Mouse (Mus musculus): ENCODE data around the gene Gdf3. TPM values are rescaled to one million over a fixed set of nuclear protein-coding genes. Genes with fewer than 3 reads are reported as not detected.

The Gdf3 gene
- polyA plus RNA-seq, 1 experiment, result 8.2 TPM

DNA sequence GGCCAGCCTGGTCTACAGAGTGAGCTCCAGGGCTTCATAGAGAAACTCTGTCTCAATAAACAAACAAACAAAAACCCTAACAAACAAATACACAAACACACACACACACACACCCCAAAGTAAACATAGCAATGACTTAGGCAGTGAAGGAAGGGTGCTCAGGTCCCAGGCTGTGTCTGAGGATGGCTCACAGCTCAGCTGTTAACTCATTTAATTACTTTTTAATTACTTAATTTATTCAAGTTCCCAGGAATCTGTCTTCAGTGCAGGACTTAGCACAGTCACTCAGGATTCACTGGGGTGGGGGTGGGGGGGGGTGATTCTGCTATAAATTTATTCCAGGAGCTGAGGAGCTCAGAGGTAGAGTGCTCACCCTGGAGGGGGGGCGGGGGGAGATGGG lies 40.1 kb downstream of the Gdf3 start:
- H3K4me3 ChIP-seq (replicated peaks; ENCODE audit: control insufficient read depth, low read depth, low read length), result peak overlapping the region; percentile 54
- H3K4me1 ChIP-seq (ENCODE audit: control insufficient read depth, insufficient read depth, low read length), result peaks cover 8% of the 10 kb centered on the region
- WGBS, result 87% methylated on average over 1 of the region's 1 CpGs
- H3K27ac ChIP-seq (ENCODE audit: control insufficient read depth, insufficient read depth, low read depth, low read length, poor library complexity), result peak overlapping the region; percentile 65
- TF ChIP-seq POLR2A (IDR thresholded peaks at IDR 0.05; ENCODE audit: borderline replicate concordance, control insufficient read depth, low read depth, low read length) (no peak), CTCF (IDR thresholded peaks at IDR 0.05; ENCODE audit: control insufficient read depth, insufficient read depth, low read length) (no peak)

DNA sequence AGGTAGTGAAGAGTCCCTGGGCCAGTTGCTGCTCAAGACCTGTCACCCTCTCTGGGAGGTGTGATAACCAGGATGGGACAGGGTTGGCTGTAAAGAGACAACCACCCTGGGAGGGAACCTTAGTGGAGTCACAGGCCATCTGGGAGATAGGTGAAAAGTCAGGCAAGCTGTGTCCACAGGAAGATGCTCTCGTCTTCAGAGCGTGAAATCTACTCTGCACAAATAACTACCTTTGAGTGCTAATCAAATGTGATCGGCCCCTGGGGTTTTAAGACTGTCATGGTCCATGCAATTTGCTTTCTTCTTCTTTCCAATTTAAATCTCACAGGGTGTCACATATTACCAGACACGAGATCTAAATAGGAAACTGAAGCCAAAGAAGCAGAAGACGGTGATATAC lies 40.8 kb downstream of the Gdf3 start:
- TF ChIP-seq POLR2A (IDR thresholded peaks at IDR 0.05; ENCODE audit: borderline replicate concordance, control insufficient read depth, low read depth, low read length) (no peak), CTCF (IDR thresholded peaks at IDR 0.05; ENCODE audit: control insufficient read depth, insufficient read depth, low read length) (no peak)
- Histone ChIP-seq H3K27ac (ENCODE audit: control insufficient read depth, insufficient read depth, low read depth, low read length, poor library complexity) (peak overlapping the region; percentile 80), H3K4me1 (ENCODE audit: control insufficient read depth, insufficient read depth, low read length) (peaks cover 8% of the 10 kb centered on the region), H3K4me3 (replicated peaks; ENCODE audit: control insufficient read depth, low read depth, low read length) (peak overlapping the region; percentile 46)
- 78% methylated on average over 5 of the region's 5 CpGs for WGBS

DNA sequence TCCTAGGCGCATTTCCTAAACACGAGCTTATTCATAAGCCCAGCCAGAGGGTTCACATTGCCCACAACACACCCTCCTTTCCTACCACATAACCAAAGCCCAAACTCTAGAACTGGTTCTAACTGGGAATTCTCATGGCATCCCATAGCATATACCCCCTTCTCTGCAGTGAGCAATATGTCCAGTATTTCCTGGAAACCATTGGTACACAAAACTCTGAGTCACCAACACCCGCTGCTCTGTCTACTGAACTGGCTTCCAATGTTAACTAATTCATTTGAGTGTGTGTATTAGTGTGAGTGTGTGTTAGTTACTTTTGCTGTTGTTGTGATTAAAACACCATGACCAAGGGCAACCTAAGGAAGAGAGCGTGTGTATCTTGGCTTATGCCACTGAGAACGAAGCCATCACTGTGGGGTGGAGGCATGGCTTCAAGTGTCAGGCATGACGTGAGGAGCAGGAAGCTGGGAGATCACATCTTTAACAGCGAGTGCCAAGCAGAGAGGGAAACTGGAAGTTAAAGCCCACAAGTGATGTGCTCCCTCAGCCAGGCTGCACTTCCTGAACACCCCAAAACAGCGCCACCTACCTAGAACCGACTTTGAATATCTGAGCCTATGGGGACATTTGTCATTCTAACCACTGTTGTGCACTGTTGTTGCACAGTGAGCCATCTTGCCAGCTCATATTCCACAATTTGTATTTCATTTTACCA lies 44.7 kb downstream of the Gdf3 start:
- H3K4me3 ChIP-seq (replicated peaks; ENCODE audit: control insufficient read depth, low read depth, low read length), result no peak overlapping the region
- 71% methylated on average over 9 of the region's 9 CpGs for WGBS
- H3K4me1 ChIP-seq (ENCODE audit: control insufficient read depth, insufficient read depth, low read length), result peaks cover 4% of the 10 kb centered on the region; the same call in 1 of the 2 replicates
- TF ChIP-seq CTCF (IDR thresholded peaks at IDR 0.05; ENCODE audit: control insufficient read depth, insufficient read depth, low read length) (0 out of 2 replicates have a peak, but pooled peaks have one; percentile 26), POLR2A (IDR thresholded peaks at IDR 0.05; ENCODE audit: borderline replicate concordance, control insufficient read depth, low read depth, low read length) (no peak)
- peak overlapping the region; percentile 10; the same call in 1 of the 2 replicates for H3K27ac ChIP-seq (ENCODE audit: control insufficient read depth, insufficient read depth, low read depth, low read length, poor library complexity)

DNA sequence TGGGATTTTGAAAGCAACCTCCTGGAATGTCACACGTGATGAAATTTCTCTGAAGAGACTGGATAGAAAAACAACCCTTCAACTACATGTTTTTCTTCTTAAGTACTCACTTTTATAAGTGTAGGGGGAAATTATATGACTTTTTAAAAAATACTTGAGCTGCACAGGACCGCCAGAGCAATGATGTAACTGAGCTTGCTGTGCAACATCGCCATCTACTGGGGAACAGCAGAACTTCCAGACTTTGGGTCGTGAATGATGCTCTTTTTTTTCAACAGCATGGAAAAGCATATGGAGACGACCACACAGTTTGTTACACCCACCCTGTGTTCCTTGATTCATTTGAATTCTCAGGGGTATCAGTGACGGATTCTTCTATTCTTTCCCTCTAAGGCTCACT lies 47.4 kb downstream of the Gdf3 start:
- TF ChIP-seq POLR2A (IDR thresholded peaks at IDR 0.05; ENCODE audit: borderline replicate concordance, control insufficient read depth, low read depth, low read length) (no peak), CTCF (IDR thresholded peaks at IDR 0.05; ENCODE audit: control insufficient read depth, insufficient read depth, low read length) (peak; percentile 82)
- 2% methylated on average over 6 of the region's 6 CpGs for WGBS
- Histone ChIP-seq H3K4me3 (replicated peaks; ENCODE audit: control insufficient read depth, low read depth, low read length) (no peak overlapping the region), H3K27ac (ENCODE audit: control insufficient read depth, insufficient read depth, low read depth, low read length, poor library complexity) (no peak overlapping the region), H3K4me1 (ENCODE audit: control insufficient read depth, insufficient read depth, low read length) (peaks cover 2% of the 10 kb centered on the region; the same call in 1 of the 2 replicates)

DNA sequence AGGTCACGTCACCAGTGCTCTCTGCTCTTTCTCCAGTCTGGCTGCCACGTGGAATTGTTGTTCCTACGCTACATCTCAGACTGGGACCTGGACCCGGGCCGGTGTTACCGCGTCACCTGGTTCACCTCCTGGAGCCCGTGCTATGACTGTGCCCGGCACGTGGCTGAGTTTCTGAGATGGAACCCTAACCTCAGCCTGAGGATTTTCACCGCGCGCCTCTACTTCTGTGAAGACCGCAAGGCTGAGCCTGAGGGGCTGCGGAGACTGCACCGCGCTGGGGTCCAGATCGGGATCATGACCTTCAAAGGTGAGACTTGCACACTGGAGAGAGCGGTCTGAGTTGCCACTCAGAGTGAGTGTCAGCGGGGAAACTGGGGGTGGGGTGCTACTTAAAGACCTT lies 48.9 kb downstream of the Gdf3 start:
- no peak overlapping the region for H3K27ac ChIP-seq (ENCODE audit: control insufficient read depth, insufficient read depth, low read depth, low read length, poor library complexity)
- H3K4me3 ChIP-seq (replicated peaks; ENCODE audit: control insufficient read depth, low read depth, low read length), result no peak overlapping the region
- H3K4me1 ChIP-seq (ENCODE audit: control insufficient read depth, insufficient read depth, low read length), result peaks cover 2% of the 10 kb centered on the region; the same call in 1 of the 2 replicates
- TF ChIP-seq CTCF (IDR thresholded peaks at IDR 0.05; ENCODE audit: control insufficient read depth, insufficient read depth, low read length) (no peak), POLR2A (IDR thresholded peaks at IDR 0.05; ENCODE audit: borderline replicate concordance, control insufficient read depth, low read depth, low read length) (no peak)
- 77% methylated on average over 20 of the region's 20 CpGs for WGBS

DNA sequence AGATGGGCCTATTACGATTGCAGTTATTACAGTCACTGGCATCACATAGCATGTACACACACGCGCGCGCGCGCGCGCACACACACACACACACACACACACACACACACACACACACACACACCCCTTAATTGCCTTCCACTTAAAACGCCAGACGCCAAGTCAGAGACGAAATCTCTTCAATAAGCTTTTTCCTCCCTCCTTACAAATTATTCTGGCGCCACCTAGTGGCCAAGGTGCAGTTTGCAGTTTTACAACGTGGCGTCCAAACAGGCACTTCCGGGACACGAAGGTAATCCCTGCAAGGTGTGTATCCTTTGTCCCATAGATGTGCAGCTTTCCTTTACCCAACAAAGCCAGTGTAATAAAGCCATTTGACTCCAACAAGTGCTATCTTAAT lies 49.5 kb downstream of the Gdf3 start:
- 8% methylated on average over 17 of the region's 17 CpGs for WGBS
- Histone ChIP-seq H3K4me3 (replicated peaks; ENCODE audit: control insufficient read depth, low read depth, low read length) (no peak overlapping the region), H3K27ac (ENCODE audit: control insufficient read depth, insufficient read depth, low read depth, low read length, poor library complexity) (no peak overlapping the region), H3K4me1 (ENCODE audit: control insufficient read depth, insufficient read depth, low read length) (peaks cover 2% of the 10 kb centered on the region; the same call in 1 of the 2 replicates)
- TF ChIP-seq CTCF (IDR thresholded peaks at IDR 0.05; ENCODE audit: control insufficient read depth, insufficient read depth, low read length), result peak; percentile 76
- TF ChIP-seq POLR2A (IDR thresholded peaks at IDR 0.05; ENCODE audit: borderline replicate concordance, control insufficient read depth, low read depth, low read length), result no peak

DNA sequence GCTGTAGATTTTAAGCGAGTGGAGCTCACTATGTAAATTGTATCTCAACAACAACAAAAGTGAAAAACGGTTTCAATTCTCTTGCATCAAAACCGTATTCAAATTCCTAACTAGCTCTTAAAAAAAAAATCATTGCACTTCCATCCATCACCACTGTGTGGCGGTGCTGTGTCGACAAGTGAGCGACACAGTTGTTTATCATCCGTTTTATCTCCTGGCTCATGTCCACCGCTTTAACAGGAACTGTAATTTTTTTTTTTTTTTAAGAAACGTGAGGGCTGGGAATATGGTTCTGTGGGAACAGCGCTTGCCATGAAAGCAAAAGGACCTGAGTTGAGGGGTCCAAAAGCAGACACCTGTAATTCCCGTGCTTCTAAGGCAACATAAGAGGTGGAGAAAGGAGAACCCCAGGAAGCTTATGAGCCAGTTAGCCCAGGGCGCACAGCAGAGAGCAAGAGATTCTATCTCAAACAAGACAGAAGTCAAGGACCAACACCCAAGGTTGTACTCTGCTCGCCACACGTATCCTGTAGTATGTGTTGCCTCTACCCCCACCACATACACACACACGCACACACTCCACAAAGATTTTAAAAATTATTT lies 52.8 kb downstream of the Gdf3 start:
- Histone ChIP-seq H3K27ac (ENCODE audit: control insufficient read depth, insufficient read depth, low read depth, low read length, poor library complexity) (no peak overlapping the region), H3K4me3 (replicated peaks; ENCODE audit: control insufficient read depth, low read depth, low read length) (no peak overlapping the region), H3K4me1 (ENCODE audit: control insufficient read depth, insufficient read depth, low read length) (no peaks in the 10 kb centered on the region; the same call in 1 of the 2 replicates)
- no peak for TF ChIP-seq POLR2A (IDR thresholded peaks at IDR 0.05; ENCODE audit: borderline replicate concordance, control insufficient read depth, low read depth, low read length)
- TF ChIP-seq CTCF (IDR thresholded peaks at IDR 0.05; ENCODE audit: control insufficient read depth, insufficient read depth, low read length), result peak; percentile 69
- 11% methylated on average over 15 of the region's 15 CpGs for WGBS

Other genes starting within 250 kb of the Gdf3 start
- 10.0 TPM in 1 of 2 replicates, not detected in the other for gene Rimklb, start 111.3 kb downstream of the Gdf3 start, polyA plus RNA-seq (2011; ENCODE audit: insufficient read depth, insufficient read length, low replicate concordance, missing spikeins)
- 4.1 TPM in 1 of 2 replicates, not detected in the other for gene Mfap5, start 104.2 kb downstream of the Gdf3 start, polyA plus RNA-seq (2011; ENCODE audit: insufficient read depth, insufficient read length, low replicate concordance, missing spikeins)
- gene Aicda, start 56.3 kb downstream of the Gdf3 start, polyA plus RNA-seq (2011; ENCODE audit: insufficient read depth, insufficient read length, low replicate concordance, missing spikeins), result 0.40 TPM in 1 of 2 replicates, not detected in the other
- gene Apobec1, start 7.6 kb downstream of the Gdf3 start, polyA plus RNA-seq (2011; ENCODE audit: insufficient read depth, insufficient read length, low replicate concordance, missing spikeins), result 9.8 and 23.3 TPM in 2 replicates
- 1.8 TPM in 1 of 2 replicates, not detected in the other for gene Dppa3, start 16.3 kb upstream of the Gdf3 start, polyA plus RNA-seq (2011; ENCODE audit: insufficient read depth, insufficient read length, low replicate concordance, missing spikeins)
- 18.2 TPM in 1 of 2 replicates, not detected in the other for gene Nanog, start 97.4 kb upstream of the Gdf3 start, polyA plus RNA-seq (2011; ENCODE audit: insufficient read depth, insufficient read length, low replicate concordance, missing spikeins)
- gene Slc2a3, start 191.6 kb upstream of the Gdf3 start, polyA plus RNA-seq (2011; ENCODE audit: insufficient read depth, insufficient read length, low replicate concordance, missing spikeins), result 45.2 and 88.2 TPM in 2 replicates
- gene Foxj2, start 209.8 kb upstream of the Gdf3 start, polyA plus RNA-seq (2011; ENCODE audit: insufficient read depth, insufficient read length, low replicate concordance, missing spikeins), result 9.6 and 18.0 TPM in 2 replicates
- gene C3ar1, start 246.1 kb upstream of the Gdf3 start, polyA plus RNA-seq (2011; ENCODE audit: insufficient read depth, insufficient read length, low replicate concordance, missing spikeins), result 0.31 and 0.35 TPM in 2 replicates

Measured in bone marrow, adult 2 months (tissue).